Mouse (Mus musculus) bone marrow macrophage, adult 2 months (primary cell): Measurements from ENCODE around the gene Fgd3. TPM values are rescaled to one million over a fixed set of nuclear protein-coding genes. Genes with fewer than 3 reads are reported as not detected.

Experiments
- H3K27ac ChIP-seq: 2 replicates; pipeline ENCODE4 v1.5.1; 2012; ENCODE audit warnings: low read depth, low read length; ENCODE audit not compliant: insufficient read depth
- H3K4me1 ChIP-seq: 2 replicates; pipeline ENCODE4 v1.6.1; 2012; ENCODE audit warnings: low read length; ENCODE audit not compliant: control insufficient read depth, insufficient read depth
- H3K4me3 ChIP-seq: 2 replicates; pipeline ENCODE4 v1.5.1; 2012; ENCODE audit warnings: mild to moderate bottlenecking, low read length, moderate library complexity; ENCODE audit not compliant: insufficient read depth
- CTCF ChIP-seq: IDR thresholded peaks from 2 replicates; pipeline ENCODE4 v1.5.1; 2012; ENCODE audit warnings: low read depth, mild to moderate bottlenecking, low read length, moderate library complexity
- POLR2A ChIP-seq: IDR thresholded peaks from 2 replicates; pipeline ENCODE4 v1.6.1; 2012; ENCODE audit warnings: mild to moderate bottlenecking, low read depth, low read length, borderline replicate concordance
- polyA plus RNA-seq: library from polyadenylated mRNA; stranded (reverse); fragments of >200 nt; gene quantifications from 2 replicates; pipeline ENCODE4 v1.2.4, GENCODE M21; 2012; ENCODE audit not compliant: missing spikeins, insufficient read depth, insufficient read length

Fgd3 gene
- polyA plus RNA-seq, 1 experiment: 88.6 TPM

DNA sequence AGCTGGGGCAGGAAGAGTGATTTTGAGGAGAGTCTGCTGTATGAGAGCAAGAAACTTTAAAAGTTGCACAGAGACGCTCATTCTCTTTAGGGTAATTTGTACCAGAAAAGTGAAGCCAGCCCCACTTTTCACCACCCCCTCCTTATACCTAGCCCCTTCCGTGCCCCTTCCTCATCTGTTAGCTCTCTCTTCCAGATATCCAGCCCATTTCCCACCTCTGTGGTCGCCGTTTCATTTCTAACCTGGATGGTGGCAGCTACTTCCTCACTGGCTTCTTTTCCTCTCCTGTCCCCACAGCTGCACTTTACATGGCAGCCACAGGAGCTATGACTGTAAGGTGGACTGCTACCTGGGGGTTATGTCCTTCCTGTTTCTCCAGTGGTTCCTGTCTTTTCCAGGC, 100.7 kb downstream of the Fgd3 start:
- no peak overlapping the region for H3K27ac ChIP-seq
- peaks cover 11% of the 10 kb centered on the region for H3K4me1 ChIP-seq
- TF ChIP-seq POLR2A: no peak
- TF ChIP-seq CTCF: no peak
- no peak overlapping the region for H3K4me3 ChIP-seq

DNA sequence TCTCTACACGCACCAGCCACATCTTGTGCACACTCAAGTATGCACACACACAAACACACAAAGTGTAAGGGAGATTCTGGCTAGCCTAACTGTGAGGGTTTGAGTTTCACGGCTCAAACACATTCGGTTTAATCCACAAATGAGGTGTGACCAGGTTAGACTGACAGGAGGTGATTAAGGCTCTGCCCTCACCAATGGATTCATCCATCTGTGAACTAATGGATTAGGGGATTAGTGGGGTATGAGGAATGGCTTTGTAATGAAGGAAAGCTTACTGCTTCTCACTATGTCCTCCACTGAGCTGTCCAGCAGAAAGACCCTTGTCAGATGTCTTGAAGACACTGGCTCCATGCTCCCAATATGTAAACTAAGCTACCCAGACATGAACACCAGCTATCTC, 101.5 kb downstream of the Fgd3 start:
- H3K4me1 ChIP-seq: peaks cover 17% of the 10 kb centered on the region

DNA sequence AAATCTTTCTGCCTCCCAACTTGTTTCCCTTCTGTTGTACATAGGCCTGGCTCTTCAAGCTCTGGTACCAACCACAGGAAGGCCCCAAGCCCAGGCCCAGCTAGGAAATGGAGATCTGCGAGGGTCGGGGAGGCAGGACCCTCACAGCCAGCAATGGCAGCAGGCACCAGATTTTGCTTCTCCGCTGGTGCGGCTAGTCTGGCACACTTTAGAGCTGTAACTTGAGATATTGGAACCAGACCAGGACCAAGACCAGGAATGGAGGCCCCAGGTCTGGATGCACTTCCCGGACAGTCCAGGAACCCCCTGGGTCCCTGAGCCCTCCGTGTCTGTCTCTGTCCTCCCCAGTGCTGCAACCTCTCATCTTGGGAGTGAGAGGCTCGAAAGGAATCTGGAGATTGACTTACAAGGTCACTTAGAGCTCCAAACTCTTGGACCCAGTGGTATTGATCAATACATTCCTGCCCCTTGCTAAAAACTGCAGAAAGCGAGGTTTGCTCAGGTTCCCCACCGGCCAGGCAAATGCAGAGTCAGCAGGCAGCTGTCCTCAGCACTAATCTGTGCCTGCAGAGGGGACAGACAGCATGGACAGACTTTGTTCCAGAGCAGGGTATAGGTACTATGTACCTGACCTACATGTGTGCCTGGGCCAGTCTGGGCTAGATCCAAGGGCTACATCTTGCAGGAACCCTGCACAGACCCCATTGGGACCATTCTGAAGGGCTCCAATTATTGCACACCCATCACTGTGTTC, 103.1 kb downstream of the Fgd3 start:
- TF ChIP-seq POLR2A (no peak), CTCF (no peak)
- no peak overlapping the region for H3K4me3 ChIP-seq
- no peak overlapping the region for H3K27ac ChIP-seq
- peaks cover 32% of the 10 kb centered on the region for H3K4me1 ChIP-seq

More for the DNA sequence above, 101.5 kb downstream of the Fgd3 start:
- no peak for TF ChIP-seq POLR2A
- TF ChIP-seq CTCF: no peak
- Histone ChIP-seq H3K4me3 (no peak overlapping the region), H3K27ac (no peak overlapping the region)

DNA sequence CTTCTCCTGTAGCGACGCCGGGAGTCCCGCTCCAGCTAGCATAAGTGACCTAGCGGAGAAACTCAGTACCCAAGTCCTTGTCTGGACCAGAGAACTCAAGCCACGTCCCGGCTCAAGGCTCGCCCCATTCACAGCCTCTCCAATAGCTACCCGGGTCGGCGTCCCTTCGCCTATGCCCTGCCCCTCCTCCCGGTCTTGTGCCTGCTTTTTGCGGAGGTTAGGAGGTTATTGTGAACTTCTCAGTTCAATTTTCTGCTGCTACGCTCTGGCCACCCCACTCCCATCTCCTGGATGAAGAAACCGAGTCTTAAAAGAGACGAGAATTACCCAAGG, 103.9 kb downstream of the Fgd3 start:
- TF ChIP-seq CTCF (no peak), POLR2A (no peak)
- H3K4me3 ChIP-seq: peak overlapping the region; percentile 57
- H3K27ac ChIP-seq: peak overlapping the region; percentile 72
- H3K4me1 ChIP-seq: peaks cover 32% of the 10 kb centered on the region

DNA sequence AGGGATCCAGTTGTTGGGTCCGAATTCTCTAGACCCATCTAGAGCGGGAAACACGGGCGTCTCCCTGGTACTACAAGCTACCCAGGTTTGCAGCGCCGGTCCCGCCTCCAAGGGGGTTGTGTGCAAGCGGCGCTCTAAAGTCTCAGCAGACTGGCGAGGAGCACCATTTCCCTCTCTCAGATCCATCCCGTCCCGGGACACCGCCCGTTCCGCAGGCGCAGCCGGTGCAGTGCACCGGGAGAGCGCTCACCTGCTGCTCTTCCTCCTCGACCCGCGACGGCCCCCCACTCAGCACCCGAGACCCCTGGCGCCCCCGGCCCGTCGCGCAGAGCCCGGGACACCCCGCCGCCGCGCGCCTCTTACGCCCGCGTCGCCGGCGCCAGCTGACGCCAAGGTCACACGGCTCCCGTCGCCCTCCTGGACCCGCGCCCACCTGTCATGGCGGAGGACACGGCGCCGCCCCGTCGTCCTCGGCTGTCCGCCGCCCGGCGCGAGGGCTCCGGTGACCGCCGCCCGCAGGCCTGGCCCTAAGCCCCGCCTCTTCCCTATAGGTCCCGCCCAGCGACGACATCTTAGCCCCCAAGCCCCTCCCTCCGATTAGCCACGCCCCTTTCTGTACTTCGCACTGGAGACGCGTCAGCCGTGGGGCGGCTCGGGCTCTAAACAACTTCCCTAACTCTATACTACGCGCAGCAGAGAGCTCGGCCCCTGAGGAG, 104.4 kb downstream of the Fgd3 start, which contains the start of gene Card19:
Gene Card19, minus strand, starts transcription at position 534 of the 716 bp plus-strand sequence.
- no peak for TF ChIP-seq POLR2A
- TF ChIP-seq CTCF: no peak
- peaks cover 35% of the 10 kb centered on the region for H3K4me1 ChIP-seq

DNA sequence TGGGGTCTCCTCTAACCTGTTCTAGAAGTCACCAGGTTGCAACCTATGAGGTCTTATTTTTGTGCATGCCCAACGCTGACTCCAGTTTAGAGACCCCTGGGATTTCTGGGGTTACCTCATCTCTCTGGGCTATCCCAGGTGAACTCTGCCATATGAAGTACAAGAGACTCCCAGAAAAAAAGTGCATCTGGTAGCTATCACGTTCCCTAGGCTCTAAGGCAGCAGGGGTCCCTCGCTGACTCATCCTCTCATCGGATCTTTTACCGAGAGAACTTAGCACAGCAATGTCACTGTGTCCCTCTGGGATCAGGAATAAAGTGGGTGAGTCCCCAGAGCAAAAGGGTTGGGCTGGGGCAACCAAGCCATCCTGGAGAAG, 105.0 kb downstream of the Fgd3 start:
- Histone ChIP-seq H3K27ac (peak overlapping the region; percentile 62), H3K4me3 (peak overlapping the region; percentile 77), H3K4me1 (peaks cover 39% of the 10 kb centered on the region)
- TF ChIP-seq CTCF (no peak), POLR2A (no peak)

More for the DNA sequence above, 104.4 kb downstream of the Fgd3 start, which contains the start of gene Card19:
- Histone ChIP-seq H3K4me3 (peak within 1 kb of the TSS; percentile 77), H3K27ac (peak within 1 kb of the TSS; percentile 72)

DNA sequence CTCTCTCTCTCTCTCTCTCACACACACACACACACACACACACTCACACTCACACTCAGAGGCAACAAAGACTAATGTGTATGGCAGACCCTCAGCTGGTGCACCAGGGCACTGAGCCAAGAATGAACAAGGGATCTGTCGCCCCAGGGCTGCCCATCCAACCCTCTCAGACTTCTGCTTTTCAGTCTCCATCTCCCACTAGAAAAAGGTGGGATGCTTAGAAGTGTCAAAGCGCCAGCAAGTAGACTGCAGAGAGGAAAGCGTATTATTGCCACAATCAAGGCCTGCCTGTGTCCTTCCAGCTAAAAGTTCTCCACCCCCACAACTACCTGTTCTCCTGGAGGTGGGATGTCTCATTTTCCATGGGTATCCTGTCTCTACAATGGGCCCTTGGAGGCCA, 105.7 kb downstream of the Fgd3 start:
- H3K4me3 ChIP-seq: peak overlapping the region; percentile 77
- peak overlapping the region; percentile 86 for H3K27ac ChIP-seq

DNA sequence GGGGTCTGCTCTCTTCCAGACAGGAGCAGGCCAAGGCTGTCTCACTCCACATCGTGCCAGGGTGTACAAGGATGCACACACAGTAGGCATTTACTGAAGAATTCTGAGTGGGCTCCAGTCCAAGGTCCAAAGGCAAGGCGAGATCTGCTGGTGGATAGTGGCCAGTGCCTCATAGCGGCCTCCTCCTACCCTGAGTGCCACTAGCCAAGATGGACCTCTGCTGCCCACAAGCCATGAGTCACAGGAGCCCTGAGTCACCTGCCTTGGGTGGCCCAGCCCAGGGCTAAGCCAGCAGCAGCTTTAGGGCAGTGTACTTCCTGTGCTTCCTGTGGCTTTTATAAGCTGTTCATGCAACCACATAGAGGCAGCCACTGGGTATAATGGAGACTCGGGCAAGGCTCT, 106.6 kb downstream of the Fgd3 start:
- TF ChIP-seq POLR2A (no peak), CTCF (no peak)
- peak overlapping the region; percentile 86 for H3K27ac ChIP-seq
- peak overlapping the region; percentile 77 for H3K4me3 ChIP-seq
- H3K4me1 ChIP-seq: peaks cover 39% of the 10 kb centered on the region

More for the DNA sequence above, 105.7 kb downstream of the Fgd3 start:
- no peak for TF ChIP-seq POLR2A
- no peak for TF ChIP-seq CTCF
- peaks cover 39% of the 10 kb centered on the region for H3K4me1 ChIP-seq

DNA sequence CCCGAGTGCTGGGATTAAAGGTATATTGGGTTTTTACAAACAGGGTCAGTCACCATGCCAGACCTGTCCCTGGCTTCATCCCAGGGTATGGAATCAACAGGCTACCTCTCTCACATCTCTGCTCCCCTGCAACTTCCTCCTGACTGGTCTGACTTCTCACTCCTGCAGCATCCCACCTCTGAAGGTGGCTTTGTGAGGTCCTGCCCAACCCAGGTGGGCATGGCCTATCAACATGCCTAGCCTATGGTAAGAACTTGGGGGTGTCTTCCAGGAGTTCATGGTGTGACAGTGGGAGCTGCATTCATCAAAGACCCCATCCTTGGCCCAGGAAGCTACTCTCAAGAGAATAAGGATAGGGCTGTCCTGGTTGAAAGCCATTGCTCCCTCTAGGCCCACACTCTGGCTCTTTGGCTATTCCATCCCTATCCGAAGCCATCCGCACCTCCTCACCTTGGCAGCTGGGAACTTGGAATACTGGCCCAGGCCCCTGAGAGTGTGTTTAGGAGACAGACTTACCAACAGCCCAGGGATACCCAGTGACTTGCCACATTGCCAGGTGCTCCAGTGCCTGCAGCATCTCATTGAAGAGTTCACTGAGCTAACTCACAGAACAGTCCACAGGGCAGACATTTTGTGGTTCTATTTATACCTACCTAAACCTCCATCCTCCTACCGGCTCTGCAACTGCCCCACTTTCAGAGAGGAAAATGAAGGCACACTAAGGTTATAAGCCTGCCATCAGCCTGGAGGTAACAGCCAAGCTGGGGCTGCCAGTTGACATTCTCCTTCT, 107.2 kb downstream of the Fgd3 start:
- peak overlapping the region; percentile 86 for H3K27ac ChIP-seq
- peaks cover 41% of the 10 kb centered on the region for H3K4me1 ChIP-seq
- TF ChIP-seq CTCF (no peak), POLR2A (no peak)
- peak overlapping the region; percentile 77 for H3K4me3 ChIP-seq

Other genes starting within 250 kb of the Fgd3 start
- gene Wnk2, start 172.3 kb downstream of the Fgd3 start, polyA plus RNA-seq: not detected in 2 replicates
- 497 and 521 TPM in 2 replicates for gene Ninj1, start 132.8 kb downstream of the Fgd3 start, polyA plus RNA-seq
- 261 and 268 TPM in 2 replicates for gene Card19, start 104.3 kb downstream of the Fgd3 start, polyA plus RNA-seq
- gene Susd3, start 71.6 kb downstream of the Fgd3 start, polyA plus RNA-seq: 139 and 143 TPM in 2 replicates
- gene Bicd2, start 21.3 kb upstream of the Fgd3 start, polyA plus RNA-seq: 38.4 and 42.5 TPM in 2 replicates
- 3.6 and 3.8 TPM in 2 replicates for gene Ippk, start 100.9 kb upstream of the Fgd3 start, polyA plus RNA-seq
- 1.2 and 1.8 TPM in 2 replicates for gene Tes3-ps, start 173.0 kb upstream of the Fgd3 start, polyA plus RNA-seq
- gene Ecm2, start 184.5 kb upstream of the Fgd3 start, polyA plus RNA-seq: not detected in 2 replicates
- gene Aspn, start 224.1 kb upstream of the Fgd3 start, polyA plus RNA-seq: not detected in 2 replicates